Mouse (Mus musculus): Measurements from ENCODE around the gene Npcd.
A peak's percentile ranks its signal among the peaks of the same experiment; 100 is the strongest.
"Not testable (repeated sequence)": the region's sequence is repeated elsewhere in the genome, so short reads cannot be mapped to it uniquely, and the experiment has no call there.

The Npcd gene

GRCm38 (mm10) chr15:79829431-79829830 lies 4.6 kb downstream of the Npcd start:
- no peak for DNase-seq

- peak; percentile 33 to 46 for DNase-seq
These were observed 5.5 kb downstream of the Npcd start for GRCm38 (mm10) chr15:79828366-79829035.

GRCm38 (mm10) chr15:79827778-79828210 lies 6.2 kb downstream of the Npcd start:
- DNase-seq = no peak

GRCm38 (mm10) chr15:79827061-79827777 lies 6.8 kb downstream of the Npcd start:
- no peak for DNase-seq

- no peak for DNase-seq
These were observed 7.7 kb downstream of the Npcd start for GRCm38 (mm10) chr15:79826221-79826935.

- DNase-seq = peak in 1 of 2 experiments; percentile 20
These were observed 8.8 kb downstream of the Npcd start for GRCm38 (mm10) chr15:79825146-79825825.

GRCm38 (mm10) chr15:79823588-79824280 lies 10.3 kb downstream of the Npcd start:
- no peak for DNase-seq

GRCm38 (mm10) chr15:79822265-79823199 lies 11.5 kb downstream of the Npcd start:
- DNase-seq = no peak

GRCm38 (mm10) chr15:79818325-79818724 lies 15.7 kb downstream of the Npcd start:
- peak in 1 of 2 experiments; percentile 20 for DNase-seq

- no peak for DNase-seq
These were observed 20.3 kb downstream of the Npcd start for GRCm38 (mm10) chr15:79813666-79814258.

- not testable (repeated sequence) for DNase-seq
These were observed 21.2 kb downstream of the Npcd start for GRCm38 (mm10) chr15:79812840-79813239.

- DNase-seq = no peak
These were observed 23.0 kb downstream of the Npcd start for GRCm38 (mm10) chr15:79810997-79811396.

GRCm38 (mm10) chr15:79810061-79810460 lies 24.0 kb downstream of the Npcd start:
- no peak for DNase-seq

GRCm38 (mm10) chr15:79808658-79809057 lies 25.4 kb downstream of the Npcd start:
- no peak for DNase-seq

- peak; percentile 30 to 46 for DNase-seq
These were observed 25.9 kb downstream of the Npcd start for GRCm38 (mm10) chr15:79808114-79808513.

GRCm38 (mm10) chr15:79807050-79807449 lies 27.0 kb downstream of the Npcd start:
- no peak for DNase-seq

GRCm38 (mm10) chr15:79805246-79805645 lies 28.8 kb downstream of the Npcd start:
- no peak for DNase-seq

- peak in 1 of 2 experiments; percentile 17 for DNase-seq
These were observed 29.5 kb downstream of the Npcd start, which contains the start of gene Nptxr for GRCm38 (mm10) chr15:79804352-79805071. Gene Nptxr, minus strand, starts transcription at chr15:79804766.

GRCm38 (mm10) chr15:79803533-79804351 lies 30.3 kb downstream of the Npcd start:
- DNase-seq = peak in 1 of 2 experiments; percentile 24

Data from thymus, postnatal 36 days (tissue).